Mouse (Mus musculus): Measurements from ENCODE around the gene Esam. TPM values are rescaled to one million over a fixed set of nuclear protein-coding genes. Genes with fewer than 3 reads are reported as not detected.

Gene Esam
- total RNA-seq, 2 experiments from 2014 or later, result 17.0 to 26.7 TPM

DNA sequence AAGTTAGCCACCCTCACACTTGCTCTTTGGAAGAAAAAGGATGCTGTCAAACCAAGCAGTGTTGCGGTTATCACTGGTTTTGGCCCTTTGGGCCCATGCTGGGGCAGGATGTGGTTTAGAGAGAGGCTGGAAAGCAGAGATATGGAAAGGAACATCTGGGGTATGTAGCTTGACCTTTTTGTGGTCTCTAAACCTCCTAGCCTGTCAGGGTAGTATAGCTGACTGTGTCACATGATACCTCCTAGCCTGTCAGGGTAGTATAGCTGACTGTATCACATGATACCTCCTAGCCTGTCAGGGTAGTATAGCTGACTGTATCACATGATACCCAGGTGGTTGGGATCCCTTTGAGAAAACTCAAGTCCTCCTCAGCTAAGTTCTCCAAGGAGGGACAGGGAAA is 26.4 kb downstream of the Esam start:
- no peak for DNase-seq

- DNase-seq, result no peak
These were observed 27.2 kb downstream of the Esam start, which contains the start of gene Siae for GRCm38 (mm10) chr9:37554838-37555748. Gene Siae (plus strand): TSS chr9:37555698.

DNA sequence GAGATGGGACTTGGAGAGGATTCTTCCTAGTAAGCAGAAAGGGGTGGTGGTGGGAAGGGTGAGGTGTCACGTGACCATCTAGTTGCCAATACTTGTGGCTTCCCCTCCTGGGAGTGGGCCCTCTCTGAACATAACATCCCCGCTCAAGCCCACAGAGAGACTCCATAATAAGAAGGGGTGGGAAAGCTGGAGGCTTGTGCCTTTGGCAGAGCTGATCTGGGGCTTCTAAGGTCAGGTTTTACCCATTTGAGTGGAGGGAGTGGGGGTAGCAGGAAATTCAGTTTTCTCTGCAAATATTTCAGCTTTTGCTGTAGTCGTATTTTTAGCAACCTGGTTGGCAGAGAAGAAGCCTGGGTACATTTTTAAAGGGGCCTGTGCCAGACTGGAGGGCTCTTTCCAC is 28.5 kb downstream of the Esam start:
- DNase-seq, result no peak

- DNase-seq, result no peak
These were observed 32.7 kb downstream of the Esam start for GRCm38 (mm10) chr9:37560617-37561016.

GRCm38 (mm10) chr9:37563805-37564204 is 35.9 kb downstream of the Esam start:
- DNase-seq, result no peak

- DNase-seq, result no peak
These were observed 39.1 kb downstream of the Esam start for GRCm38 (mm10) chr9:37567019-37567418.

GRCm38 (mm10) chr9:37567454-37567853 is 39.6 kb downstream of the Esam start:
- no peak for DNase-seq

DNA sequence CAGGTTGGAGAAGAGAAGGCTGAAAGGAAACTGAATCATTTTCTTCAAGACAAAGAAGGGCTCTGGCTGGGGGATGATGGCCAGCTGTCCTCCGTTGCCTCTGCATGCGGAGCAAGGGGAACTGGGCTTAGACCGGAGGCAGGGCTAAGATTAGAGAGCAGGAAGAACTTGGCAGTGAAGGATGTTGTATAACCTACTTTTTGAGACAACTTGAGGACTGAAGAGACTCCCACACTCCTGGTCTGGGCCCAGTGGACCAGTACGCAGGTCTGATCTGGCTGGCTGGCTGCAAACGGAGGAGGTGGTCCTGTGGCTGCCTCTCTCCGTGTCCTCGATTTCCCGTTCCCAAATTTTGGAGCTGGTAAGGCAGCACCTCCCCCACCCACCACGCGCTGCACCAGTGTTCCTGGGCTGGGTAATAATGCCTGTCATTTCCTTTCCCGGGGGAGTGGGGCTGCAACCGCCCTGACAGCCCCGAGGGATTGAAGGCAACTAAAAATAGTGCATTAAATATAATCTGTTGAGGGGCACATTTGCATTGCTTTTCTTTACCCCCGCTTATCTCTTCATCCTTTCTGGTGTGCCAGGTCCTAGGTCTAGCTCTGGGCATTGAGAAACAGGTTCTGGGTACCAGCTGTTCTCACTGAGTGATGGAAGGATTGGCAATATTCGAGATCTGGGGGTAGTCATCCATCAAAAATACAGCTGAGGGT is 40.2 kb downstream of the Esam start:
- no peak for DNase-seq

- DNase-seq, result no peak
These were observed 40.8 kb downstream of the Esam start for GRCm38 (mm10) chr9:37568605-37569214.

- no peak for DNase-seq
These were observed 41.5 kb downstream of the Esam start for GRCm38 (mm10) chr9:37569231-37569835.

GRCm38 (mm10) chr9:37572204-37572876 is 44.5 kb downstream of the Esam start:
- no peak for DNase-seq

- no peak for DNase-seq
These were observed 48.6 kb downstream of the Esam start for GRCm38 (mm10) chr9:37576436-37576930.

- no peak for DNase-seq
These were observed 55.7 kb downstream of the Esam start for GRCm38 (mm10) chr9:37583594-37583993.

DNA sequence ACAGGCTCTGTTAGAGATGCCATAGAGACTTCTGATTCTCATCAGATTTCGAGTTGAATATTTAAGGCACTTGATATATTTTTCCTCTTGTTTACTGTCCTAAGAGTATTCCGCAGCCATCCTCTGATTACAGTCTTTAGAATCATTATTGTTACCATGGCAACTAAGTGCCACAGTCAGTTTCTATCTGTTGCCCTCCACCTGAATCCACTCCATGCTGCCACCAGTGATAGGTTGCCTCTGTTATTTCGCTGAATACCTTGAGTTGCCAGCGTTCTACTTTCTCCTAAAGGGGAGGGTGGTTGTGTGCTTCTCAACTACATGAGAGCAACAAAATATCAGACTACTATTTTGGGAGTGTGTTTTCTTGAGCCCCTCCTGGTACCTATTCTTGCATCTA is 58.8 kb downstream of the Esam start:
- no peak for DNase-seq

Other genes with a start within 250 kb of the Esam start
- 1 to 10 TPM; 1.2 to 1.3 TPM for gene Ccdc15, start 179.6 kb upstream of the Esam start, total RNA-seq (2021)
- gene Hepacam, start 160.7 kb upstream of the Esam start, total RNA-seq (2021), result under 1 TPM; 0.13 to 0.33 TPM
- gene Robo4, start 126.2 kb upstream of the Esam start, total RNA-seq (2021), result 1 to 10 TPM; 7.6 to 9.7 TPM
- not detected for gene Robo3, start 94.8 kb upstream of the Esam start, total RNA-seq (2021)
- 1 to 10 TPM; 3.0 to 6.6 TPM for gene Msantd2, start 38.8 kb upstream of the Esam start, total RNA-seq (2021)
- 1 to 10 TPM; 1.1 to 2.4 TPM for gene Vsig2, start 11.2 kb downstream of the Esam start, total RNA-seq (2021)
- gene Nrgn, start 24.8 kb downstream of the Esam start, total RNA-seq (2021), result under 1 TPM; 0.72 to 0.79 TPM
- 1 to 10 TPM; 3.0 to 4.0 TPM for gene Siae, start 27.6 kb downstream of the Esam start, total RNA-seq (2021)
- gene Spa17, start 85.6 kb downstream of the Esam start, total RNA-seq (2021), result 1 to 10 TPM; 2.0 to 3.4 TPM
- 10 to 100 TPM; 28.7 to 32.5 TPM for gene Tbrg1, start 129.2 kb downstream of the Esam start, total RNA-seq (2021)
- not detected for gene Panx3, start 141.2 kb downstream of the Esam start, total RNA-seq (2021)
- not detected for gene Olfr160, start 188.2 kb downstream of the Esam start, total RNA-seq (2021)
- not detected for gene Olfr874, start 217.0 kb downstream of the Esam start, total RNA-seq (2021)
- not detected for gene Olfr875, start 243.8 kb downstream of the Esam start, total RNA-seq (2021)